Mouse (Mus musculus): ENCODE data around the gene Isg20l2. TPM values are rescaled to one million over a fixed set of nuclear protein-coding genes. Genes with fewer than 3 reads are reported as not detected.

Isg20l2 gene
- polyA plus RNA-seq, 1 experiment, result 19.4 TPM

Other genes starting within 250 kb of the Isg20l2 start
- 0.01 TPM for gene Lrrc71, start 181.7 kb upstream of the Isg20l2 start, polyA plus RNA-seq (2012; fragmentation: generic; extraction: Trizol)
- not detected for gene Ntrk1, start 135.2 kb upstream of the Isg20l2 start, polyA plus RNA-seq (2012; fragmentation: generic; extraction: Trizol)
- gene Insrr, start 133.4 kb upstream of the Isg20l2 start, polyA plus RNA-seq (2012; fragmentation: generic; extraction: Trizol), result not detected
- gene Pear1, start 106.0 kb upstream of the Isg20l2 start, polyA plus RNA-seq (2012; fragmentation: generic; extraction: Trizol), result 0.65 TPM
- gene Sh2d2a, start 83.6 kb upstream of the Isg20l2 start, polyA plus RNA-seq (2012; fragmentation: generic; extraction: Trizol), result not detected
- gene Prcc, start 44.7 kb upstream of the Isg20l2 start, polyA plus RNA-seq (2012; fragmentation: generic; extraction: Trizol), result 46.3 TPM
- gene Hdgf, start 24.0 kb upstream of the Isg20l2 start, polyA plus RNA-seq (2012; fragmentation: generic; extraction: Trizol), result 200 TPM
- gene Mrpl24, start 10.8 kb upstream of the Isg20l2 start, polyA plus RNA-seq (2012; fragmentation: generic; extraction: Trizol), result 114 TPM
- gene Rrnad1, start 403 bp downstream of the Isg20l2 start, polyA plus RNA-seq (2012; fragmentation: generic; extraction: Trizol), result 7.0 TPM
- gene Crabp2, start 18.4 kb downstream of the Isg20l2 start, polyA plus RNA-seq (2012; fragmentation: generic; extraction: Trizol), result 67.6 TPM
- 268 TPM for gene Nes, start 40.8 kb downstream of the Isg20l2 start, polyA plus RNA-seq (2012; fragmentation: generic; extraction: Trizol)
- 0.06 TPM for gene Bcan, start 69.9 kb downstream of the Isg20l2 start, polyA plus RNA-seq (2012; fragmentation: generic; extraction: Trizol)
- not detected for gene Hapln2, start 97.3 kb downstream of the Isg20l2 start, polyA plus RNA-seq (2012; fragmentation: generic; extraction: Trizol)
- 11.7 TPM for gene Gpatch4, start 112.8 kb downstream of the Isg20l2 start, polyA plus RNA-seq (2012; fragmentation: generic; extraction: Trizol)
- 141 TPM for gene Naxe, start 128.2 kb downstream of the Isg20l2 start, polyA plus RNA-seq (2012; fragmentation: generic; extraction: Trizol)
- not detected for gene Ttc24, start 148.0 kb downstream of the Isg20l2 start, polyA plus RNA-seq (2012; fragmentation: generic; extraction: Trizol)
- 13.6 TPM for gene Iqgap3, start 151.7 kb downstream of the Isg20l2 start, polyA plus RNA-seq (2012; fragmentation: generic; extraction: Trizol)
- 121 TPM for gene Mef2d, start 212.1 kb downstream of the Isg20l2 start, polyA plus RNA-seq (2012; fragmentation: generic; extraction: Trizol)